Mouse (Mus musculus): ENCODE results near the gene Lonp1. TPM values are rescaled to one million over a fixed set of nuclear protein-coding genes. Genes with fewer than 3 reads are reported as not detected.
A peak's percentile ranks its signal among the peaks of the same experiment; 100 is the strongest.

The Lonp1 gene
- 66.2 and 67.3 TPM in 2 replicates for polyA plus RNA-seq (2016; fragmentation: Nextera tagmentation; extraction: Ambion mirVana)

GRCm38 (mm10) chr17:56626754-56627470 is at the start of gene Lonp1:
TSS of gene Lonp1 (minus strand) at chr17:56626887.
- Histone ChIP-seq H3K36me3 (peaks cover 27% of the 10 kb centered on the region), H3K4me1 (replicated peaks) (peaks cover 22% of the 10 kb centered on the region), H3K27me3 (replicated peaks) (no peaks in the 10 kb centered on the region; the same call in 1 of the 2 replicates), H3K27ac (ENCODE audit: poor library complexity, severe bottlenecking) (peak within 1 kb of the TSS; percentile 60), H3K4me2 (peak within 1 kb of the TSS; percentile 98), H3K9ac (peak within 1 kb of the TSS; percentile 95), H3K4me3 (peak within 1 kb of the TSS; percentile 83), H3K9me3 (replicated peaks) (no peaks in the 10 kb centered on the region)
- 0% methylated on average over 51 of the region's 51 CpGs for WGBS
- ATAC-seq (ENCODE audit: insufficient number of reproducible peaks, low FRiP score) = peak; percentile 97

GRCm38 (mm10) chr17:56673647-56674416 is 47.1 kb upstream of the Lonp1 start:
- Histone ChIP-seq H3K9ac (peak overlapping the region; percentile 95), H3K4me1 (replicated peaks) (peaks cover 39% of the 10 kb centered on the region), H3K9me3 (replicated peaks) (no peaks in the 10 kb centered on the region), H3K4me2 (peak overlapping the region; percentile 85), H3K36me3 (peaks cover 28% of the 10 kb centered on the region), H3K4me3 (peak overlapping the region; percentile 80), H3K27ac (ENCODE audit: poor library complexity, severe bottlenecking) (peak overlapping the region; percentile 84), H3K27me3 (replicated peaks) (no peaks in the 10 kb centered on the region)
- peak; percentile 33; the same call in 1 of the 2 replicates for ATAC-seq (ENCODE audit: insufficient number of reproducible peaks, low FRiP score)
- 2% methylated on average over 32 of the region's 37 CpGs for WGBS

DNA sequence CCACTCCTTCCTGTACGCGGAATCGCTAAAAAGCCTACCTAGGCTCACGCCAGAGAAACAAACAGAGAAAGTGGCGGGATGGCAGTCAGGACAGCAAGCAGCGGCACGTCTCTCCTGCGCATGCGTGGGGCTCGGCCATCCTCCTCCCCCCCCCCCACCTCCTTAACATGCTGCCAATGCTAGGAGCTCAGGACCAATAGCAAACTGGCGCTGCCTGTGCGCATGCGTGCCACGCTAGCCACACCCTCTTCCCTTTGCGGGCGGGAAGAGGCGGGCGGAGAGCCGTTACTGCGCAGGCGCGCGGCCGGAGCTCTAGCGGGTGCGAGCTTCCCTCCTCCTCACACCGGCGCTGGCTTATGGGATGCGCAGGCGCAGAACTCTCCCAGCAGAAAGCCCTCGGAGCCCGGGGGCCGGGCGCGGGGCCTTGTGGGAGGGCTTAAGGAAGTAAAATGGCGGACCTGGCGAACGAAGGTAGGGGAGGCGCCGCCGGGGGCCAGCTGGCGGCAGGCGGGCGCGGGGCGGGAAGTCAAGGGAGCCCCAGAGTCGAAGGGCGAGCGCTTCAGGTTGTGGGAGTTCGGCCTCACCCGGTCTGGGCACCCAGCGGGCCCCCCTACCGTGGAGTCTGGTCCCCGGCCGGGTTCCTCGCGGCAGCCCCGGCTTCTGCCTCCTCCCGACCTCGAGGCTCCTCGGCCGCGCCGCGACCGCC is 46.4 kb upstream of the Lonp1 start, which contains the start of gene Ranbp3:
TSS of gene Ranbp3 (plus strand) at position 354 of the 706 bp plus-strand sequence.
- peaks cover 44% of the 10 kb centered on the region for H3K4me1 ChIP-seq (replicated peaks)
- H3K36me3 ChIP-seq = peaks cover 25% of the 10 kb centered on the region
- H3K27ac ChIP-seq (ENCODE audit: poor library complexity, severe bottlenecking) = peak within 1 kb of the TSS; percentile 95
- peak within 1 kb of the TSS; percentile 95 for H3K9ac ChIP-seq
- H3K4me2 ChIP-seq = peak within 1 kb of the TSS; percentile 85
- peak within 1 kb of the TSS; percentile 80 for H3K4me3 ChIP-seq
- 0% methylated on average over 55 of the region's 66 CpGs for WGBS
- H3K9me3 ChIP-seq (replicated peaks) = no peaks in the 10 kb centered on the region
- peaks cover 3% of the 10 kb centered on the region for H3K27me3 ChIP-seq (replicated peaks)
- peak; percentile 93 for ATAC-seq (ENCODE audit: insufficient number of reproducible peaks, low FRiP score)

DNA sequence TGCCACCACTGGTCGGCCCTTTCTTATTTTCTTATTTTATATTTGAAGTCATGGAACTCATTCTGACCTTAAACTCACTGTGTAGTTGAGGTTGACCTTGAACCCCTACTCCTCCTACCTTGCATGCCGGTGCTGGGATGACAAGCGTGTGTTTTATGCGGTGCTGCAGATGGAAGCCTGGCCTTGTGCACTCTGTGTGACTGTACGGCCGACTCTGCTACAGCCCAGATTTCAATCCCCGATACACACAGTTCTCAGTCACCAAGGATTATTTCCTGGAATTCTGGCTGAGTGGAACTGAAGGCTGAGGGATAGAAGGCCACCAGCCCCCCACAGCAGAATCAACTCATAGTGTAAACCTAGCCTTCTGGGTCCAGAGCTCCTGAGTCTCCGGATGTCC is 43.1 kb upstream of the Lonp1 start:
- no peaks in the 10 kb centered on the region for H3K9me3 ChIP-seq (replicated peaks)
- no peak overlapping the region for H3K4me3 ChIP-seq
- no peak for ATAC-seq (ENCODE audit: insufficient number of reproducible peaks, low FRiP score)
- H3K36me3 ChIP-seq = no peaks in the 10 kb centered on the region
- H3K27me3 ChIP-seq (replicated peaks) = peaks cover 7% of the 10 kb centered on the region
- H3K4me1 ChIP-seq (replicated peaks) = peaks cover 16% of the 10 kb centered on the region
- H3K9ac ChIP-seq = no peak overlapping the region
- H3K4me2 ChIP-seq = no peak overlapping the region
- WGBS = 85% methylated on average over 8 of the region's 8 CpGs
- H3K27ac ChIP-seq (ENCODE audit: poor library complexity, severe bottlenecking) = no peak overlapping the region

DNA sequence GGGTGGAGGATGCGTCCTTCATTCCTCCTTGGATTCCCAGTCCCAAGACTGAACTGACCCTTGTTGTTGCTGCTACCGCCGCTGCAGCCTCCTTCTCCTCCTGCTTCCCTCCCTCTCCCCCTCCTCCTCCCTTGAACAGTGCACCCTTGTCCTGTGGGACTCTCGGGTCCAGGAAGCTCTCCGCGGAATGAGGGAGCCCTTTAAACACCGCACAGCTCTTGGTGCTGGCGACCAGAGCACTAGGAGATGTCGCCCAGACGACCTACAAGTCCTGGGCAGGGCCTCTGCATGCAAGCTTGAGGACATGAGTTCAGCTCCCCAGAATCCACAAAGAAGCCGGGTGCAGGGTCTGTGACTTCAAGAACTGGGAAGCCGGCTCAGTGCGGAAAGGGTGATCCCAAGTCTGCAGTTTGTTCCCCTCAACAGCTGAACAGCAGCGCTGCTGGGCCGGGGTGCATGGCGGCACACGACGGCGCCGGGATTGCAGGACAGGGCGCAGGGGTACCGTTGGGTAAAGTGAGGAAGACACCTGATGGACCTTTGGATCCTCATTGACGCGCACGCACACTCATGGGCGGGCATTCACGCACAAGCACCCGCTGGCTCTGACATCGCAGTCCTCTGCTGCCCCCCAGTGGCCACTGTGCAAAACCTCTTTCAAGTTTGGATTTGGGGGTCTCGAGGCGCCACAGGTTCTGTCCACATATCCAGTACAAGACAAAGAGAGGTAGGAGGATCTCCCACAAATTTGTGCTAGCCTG is 41.9 kb upstream of the Lonp1 start:
- Histone ChIP-seq H3K4me2 (peak overlapping the region; percentile 93), H3K9me3 (replicated peaks) (no peaks in the 10 kb centered on the region), H3K36me3 (no peaks in the 10 kb centered on the region), H3K27ac (ENCODE audit: poor library complexity, severe bottlenecking) (no peak overlapping the region), H3K27me3 (replicated peaks) (peaks cover 7% of the 10 kb centered on the region), H3K9ac (peak overlapping the region; percentile 69), H3K4me1 (replicated peaks) (peaks cover 20% of the 10 kb centered on the region), H3K4me3 (peak overlapping the region; percentile 54)
- 3% methylated on average over 31 of the region's 31 CpGs for WGBS
- no peak for ATAC-seq (ENCODE audit: insufficient number of reproducible peaks, low FRiP score)

DNA sequence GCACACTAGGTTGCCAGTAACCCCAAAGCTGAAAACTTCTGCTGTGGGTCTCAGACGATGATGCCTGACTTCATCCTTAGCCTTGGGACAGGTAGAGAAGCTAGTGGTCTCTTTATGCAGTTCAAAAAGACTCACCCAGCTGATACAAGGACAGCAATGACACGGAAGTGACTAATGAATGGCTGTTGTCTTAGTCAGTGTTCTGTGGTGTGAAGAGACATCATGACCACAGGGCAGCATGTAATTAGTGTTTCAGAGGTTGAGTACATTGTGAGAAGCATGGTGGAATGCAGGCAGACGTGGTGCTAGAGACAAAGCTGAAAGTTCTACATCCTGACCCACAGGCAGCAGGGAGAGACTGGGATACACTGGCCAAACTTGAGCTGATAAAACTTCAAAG is 40.9 kb upstream of the Lonp1 start:
- Histone ChIP-seq H3K36me3 (no peaks in the 10 kb centered on the region), H3K4me3 (no peak overlapping the region), H3K4me1 (replicated peaks) (peaks cover 19% of the 10 kb centered on the region), H3K27me3 (replicated peaks) (peaks cover 7% of the 10 kb centered on the region), H3K9ac (no peak overlapping the region), H3K9me3 (replicated peaks) (no peaks in the 10 kb centered on the region), H3K27ac (ENCODE audit: poor library complexity, severe bottlenecking) (no peak overlapping the region), H3K4me2 (no peak overlapping the region)
- no peak for ATAC-seq (ENCODE audit: insufficient number of reproducible peaks, low FRiP score)
- WGBS = 68% methylated on average over 3 of the region's 3 CpGs

GRCm38 (mm10) chr17:56666384-56666783 is 39.7 kb upstream of the Lonp1 start:
- H3K9ac ChIP-seq = no peak overlapping the region
- H3K4me2 ChIP-seq = no peak overlapping the region
- H3K27me3 ChIP-seq (replicated peaks) = peaks cover 7% of the 10 kb centered on the region
- H3K4me1 ChIP-seq (replicated peaks) = peaks cover 15% of the 10 kb centered on the region
- no peak for ATAC-seq (ENCODE audit: insufficient number of reproducible peaks, low FRiP score)
- WGBS = 83% methylated on average over 4 of the region's 4 CpGs
- no peaks in the 10 kb centered on the region for H3K36me3 ChIP-seq
- H3K4me3 ChIP-seq = no peak overlapping the region
- no peaks in the 10 kb centered on the region for H3K9me3 ChIP-seq (replicated peaks)
- no peak overlapping the region for H3K27ac ChIP-seq (ENCODE audit: poor library complexity, severe bottlenecking)

GRCm38 (mm10) chr17:56664333-56664732 is 37.6 kb upstream of the Lonp1 start:
- WGBS = 7% methylated on average over 10 of the region's 10 CpGs

DNA sequence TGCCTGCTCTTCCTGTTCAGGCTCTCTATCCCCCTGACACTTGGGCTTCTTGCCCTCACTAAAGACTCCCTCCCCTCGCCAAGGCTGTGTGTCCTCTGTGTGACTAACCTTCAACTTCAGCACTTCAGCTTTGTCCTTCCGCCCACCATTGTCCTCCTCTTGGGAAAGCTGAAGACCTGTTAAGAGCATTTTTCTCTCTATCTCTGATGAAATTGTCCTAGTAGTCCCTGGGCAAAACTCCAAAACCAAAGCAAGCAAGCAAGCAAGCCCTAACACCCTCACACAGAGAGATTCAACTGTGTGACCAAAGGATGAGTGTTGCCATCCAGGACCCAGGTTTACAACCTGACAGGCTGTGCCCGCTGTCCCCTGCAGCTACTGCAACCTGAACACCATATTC is 37.0 kb upstream of the Lonp1 start:
- peaks cover 15% of the 10 kb centered on the region for H3K4me1 ChIP-seq (replicated peaks)
- H3K27ac ChIP-seq (ENCODE audit: poor library complexity, severe bottlenecking) = no peak overlapping the region
- ATAC-seq (ENCODE audit: insufficient number of reproducible peaks, low FRiP score) = no peak
- H3K9me3 ChIP-seq (replicated peaks) = no peaks in the 10 kb centered on the region
- peaks cover 7% of the 10 kb centered on the region for H3K27me3 ChIP-seq (replicated peaks)
- H3K36me3 ChIP-seq = no peaks in the 10 kb centered on the region
- H3K9ac ChIP-seq = peak overlapping the region; percentile 52; the same call in 1 of the 2 replicates
- WGBS = 52% methylated on average over 3 of the region's 3 CpGs
- peak overlapping the region; percentile 10; the same call in 1 of the 2 replicates for H3K4me3 ChIP-seq
- peak overlapping the region; percentile 57 for H3K4me2 ChIP-seq

More at GRCm38 (mm10) chr17:56664333-56664732, 37.6 kb upstream of the Lonp1 start:
- peak; percentile 29; the same call in 1 of the 2 replicates for ATAC-seq (ENCODE audit: insufficient number of reproducible peaks, low FRiP score)
- no peaks in the 10 kb centered on the region for H3K9me3 ChIP-seq (replicated peaks)
- H3K4me2 ChIP-seq = peak overlapping the region; percentile 57
- H3K4me1 ChIP-seq (replicated peaks) = peaks cover 15% of the 10 kb centered on the region
- H3K4me3 ChIP-seq = peak overlapping the region; percentile 10
- no peaks in the 10 kb centered on the region for H3K36me3 ChIP-seq
- H3K27ac ChIP-seq (ENCODE audit: poor library complexity, severe bottlenecking) = no peak overlapping the region
- peaks cover 7% of the 10 kb centered on the region for H3K27me3 ChIP-seq (replicated peaks)
- H3K9ac ChIP-seq = peak overlapping the region; percentile 52

- Histone ChIP-seq H3K9me3 (replicated peaks) (no peaks in the 10 kb centered on the region), H3K27me3 (replicated peaks) (no peaks in the 10 kb centered on the region), H3K4me3 (no peak overlapping the region), H3K4me2 (no peak overlapping the region), H3K27ac (ENCODE audit: poor library complexity, severe bottlenecking) (no peak overlapping the region), H3K9ac (no peak overlapping the region), H3K4me1 (replicated peaks) (no peaks in the 10 kb centered on the region), H3K36me3 (no peaks in the 10 kb centered on the region)
- WGBS = 77% methylated on average over 6 of the region's 6 CpGs
- ATAC-seq (ENCODE audit: insufficient number of reproducible peaks, low FRiP score) = no peak
Measured at GRCm38 (mm10) chr17:56656171-56656570, 29.5 kb upstream of the Lonp1 start.

Measured in heart, embryonic 12.5 days (tissue).